Mouse (Mus musculus): ENCODE measurements around the gene Spats2l.
A peak's percentile ranks its signal among the peaks of the same experiment; 100 is the strongest.

The Spats2l gene

DNA sequence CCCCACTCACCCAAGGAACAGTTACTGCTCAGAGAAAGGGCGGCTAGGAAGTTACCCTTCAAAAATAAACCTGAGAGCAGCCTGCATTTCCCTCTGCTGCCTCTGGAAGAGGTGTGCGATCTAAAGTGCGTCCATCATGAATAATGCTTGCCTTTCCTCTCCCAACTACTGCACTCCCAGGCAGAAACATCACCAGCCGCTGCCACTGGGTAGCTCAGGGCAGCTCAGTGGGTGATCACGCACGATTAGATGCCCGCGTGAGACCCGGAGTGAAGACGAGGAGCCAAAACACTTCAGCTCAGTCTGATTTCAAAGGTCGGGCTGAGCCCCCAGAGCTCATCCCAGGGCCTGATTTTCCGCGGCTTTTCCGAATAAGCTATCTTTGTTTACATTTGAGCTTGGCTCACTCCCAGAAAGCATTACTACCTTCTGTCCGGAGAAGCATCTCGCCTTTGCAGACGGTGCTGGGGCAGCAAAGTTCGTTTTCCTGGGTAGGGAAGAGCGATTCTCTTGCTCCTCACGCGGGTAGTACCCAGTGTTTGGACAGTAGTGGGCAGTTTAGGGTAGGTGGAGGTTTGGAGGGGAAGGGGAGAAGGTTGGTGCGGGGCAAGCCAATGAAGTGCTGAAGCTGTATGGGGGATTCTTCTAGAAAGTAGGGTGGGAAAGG is at the start of gene Spats2l:
TSS of gene Spats2l (plus strand) at position 162 of the 667 bp plus-strand sequence.
- peak; percentile 53; the same call in 1 of the 2 replicates for ATAC-seq (ENCODE audit: insufficient number of reproducible peaks, low FRiP score, low TSS enrichment)

DNA sequence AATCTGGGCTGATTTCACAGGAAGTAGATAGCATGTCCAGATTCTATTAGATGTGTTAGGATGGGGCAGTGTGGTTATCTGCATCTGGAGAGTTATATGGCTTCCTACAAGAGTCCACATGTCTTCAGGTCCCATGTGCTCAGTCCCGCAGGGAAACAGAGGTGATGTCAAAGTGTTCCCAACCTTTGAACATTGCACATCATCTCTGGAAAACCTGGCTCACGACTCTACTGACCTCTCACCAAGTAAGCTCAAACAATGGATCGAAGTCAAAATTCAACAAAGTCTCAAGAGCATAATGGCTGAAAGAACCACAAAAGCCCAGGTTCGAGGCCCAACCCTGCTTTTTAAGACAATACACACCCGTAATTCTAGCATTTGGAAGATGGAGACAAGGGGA is 48.7 kb upstream of the Spats2l start:
- ATAC-seq (ENCODE audit: insufficient number of reproducible peaks, low FRiP score, low TSS enrichment), result no peak

DNA sequence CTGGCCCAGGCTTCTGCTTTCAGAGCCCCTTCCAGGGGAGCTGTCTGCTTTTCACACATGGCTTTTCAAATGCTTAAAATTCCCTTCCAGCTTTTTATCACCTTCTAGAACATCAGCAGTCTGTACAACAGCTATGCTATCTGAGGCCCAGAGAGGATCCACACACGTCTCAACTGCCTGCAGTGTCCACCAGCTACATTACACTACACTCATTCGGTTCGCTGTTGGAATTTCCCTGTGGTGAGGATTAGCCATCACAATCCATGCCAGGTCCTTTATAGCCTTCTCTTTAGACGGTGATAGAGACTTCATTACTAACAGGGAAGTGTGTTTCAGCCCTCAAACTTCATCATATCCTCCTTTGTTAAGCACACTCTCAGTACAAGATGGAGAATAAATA is 38.1 kb upstream of the Spats2l start:
- no peak for ATAC-seq (ENCODE audit: insufficient number of reproducible peaks, low FRiP score, low TSS enrichment)

DNA sequence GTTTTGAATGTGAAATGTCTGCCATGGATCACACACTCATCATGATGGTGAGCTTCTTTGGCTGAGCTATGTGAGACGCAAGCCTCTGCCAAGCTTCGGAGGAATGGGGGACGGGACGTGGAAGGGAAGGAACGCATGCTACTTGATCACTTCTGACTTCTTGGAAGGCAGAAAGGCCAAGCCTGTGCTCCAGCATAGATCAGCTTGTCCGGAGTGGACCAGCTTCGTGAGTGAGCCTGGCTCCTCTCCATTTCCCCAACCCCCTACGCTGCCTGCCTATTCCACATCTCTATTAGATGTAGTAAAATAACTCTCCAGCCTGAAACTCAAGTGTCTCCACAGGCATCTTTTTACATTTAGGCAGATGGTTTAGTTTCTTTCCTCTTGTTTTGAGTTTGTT is 32.2 kb upstream of the Spats2l start:
- no peak for ATAC-seq (ENCODE audit: insufficient number of reproducible peaks, low FRiP score, low TSS enrichment)

DNA sequence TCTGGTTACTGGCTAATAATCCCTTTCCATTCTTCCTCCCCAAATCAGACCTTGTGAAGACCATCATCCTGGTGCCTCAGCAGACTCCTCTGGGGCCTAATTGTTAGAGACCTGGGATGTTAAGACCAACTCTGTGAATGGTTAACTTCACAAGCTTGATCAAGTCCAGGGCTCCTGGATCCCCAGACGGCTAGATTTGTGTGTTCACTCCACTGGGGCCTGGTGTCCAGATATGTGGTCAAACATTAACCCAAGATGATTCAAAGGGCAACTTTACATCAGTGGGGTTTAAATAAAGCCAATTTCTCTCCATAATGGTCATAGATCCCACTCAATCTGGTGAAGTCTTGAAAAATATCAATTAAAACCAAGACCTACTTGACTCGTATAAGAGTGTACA is 31.7 kb upstream of the Spats2l start:
- ATAC-seq (ENCODE audit: insufficient number of reproducible peaks, low FRiP score, low TSS enrichment), result no peak

DNA sequence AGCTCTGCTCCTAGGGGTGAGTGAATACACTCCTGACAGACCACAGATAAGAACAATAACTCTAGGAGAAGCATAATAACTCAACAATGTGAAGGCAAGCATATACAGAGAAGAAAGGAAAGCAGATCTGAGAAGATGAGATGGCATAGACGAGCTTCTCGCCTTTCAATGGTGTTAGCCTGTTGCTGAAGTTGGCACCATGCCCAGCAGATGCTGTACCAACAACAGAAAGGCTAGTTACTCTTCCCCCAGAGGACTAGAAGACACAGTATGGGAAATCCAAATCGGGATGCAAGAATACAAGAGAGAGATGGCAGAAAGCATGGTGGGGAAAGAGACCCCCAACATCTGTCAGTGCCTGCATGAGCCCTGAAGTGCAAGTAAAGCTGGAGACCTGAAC is 22.2 kb upstream of the Spats2l start:
- ATAC-seq (ENCODE audit: insufficient number of reproducible peaks, low FRiP score, low TSS enrichment), result no peak

DNA sequence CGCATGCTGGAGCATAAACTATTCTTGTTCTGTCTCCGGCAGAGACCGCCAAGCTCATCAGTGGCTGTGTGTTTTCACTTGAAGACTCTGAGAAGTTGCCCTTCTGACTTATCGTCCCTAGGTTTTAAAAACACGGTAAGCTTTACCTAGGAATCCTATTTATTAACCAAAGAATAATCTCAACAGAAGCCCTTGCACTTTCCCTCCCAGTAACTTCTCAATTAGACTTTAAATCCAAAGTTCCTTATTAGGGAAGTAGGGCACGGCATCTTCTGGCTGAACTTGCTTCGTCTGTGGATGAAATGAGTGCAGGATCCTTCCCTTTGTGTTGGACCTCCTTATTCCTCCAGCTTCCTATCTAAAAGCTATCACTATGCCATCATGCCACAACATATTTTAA is 7.6 kb upstream of the Spats2l start:
- ATAC-seq (ENCODE audit: insufficient number of reproducible peaks, low FRiP score, low TSS enrichment), result no peak

DNA sequence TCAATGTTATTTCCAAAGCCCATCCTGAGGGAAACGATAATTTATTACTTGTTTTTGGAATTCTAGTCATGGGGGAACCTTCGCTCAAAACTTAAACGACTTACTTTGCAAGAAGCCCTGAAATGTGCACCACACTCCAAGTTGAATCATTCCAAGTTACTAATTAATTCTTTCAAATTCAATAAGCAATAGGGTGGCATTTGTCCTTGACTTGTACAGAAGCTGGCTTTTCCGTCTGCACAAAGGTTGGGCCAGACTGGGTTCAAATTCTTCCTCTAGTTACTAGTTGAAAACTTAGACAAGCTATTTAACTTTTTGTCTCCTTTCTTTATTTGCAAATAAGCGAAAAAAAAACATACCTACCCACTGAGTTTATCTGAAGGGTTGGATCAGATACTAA is 636 bp upstream of the Spats2l start:
- ATAC-seq (ENCODE audit: insufficient number of reproducible peaks, low FRiP score, low TSS enrichment), result no peak

DNA sequence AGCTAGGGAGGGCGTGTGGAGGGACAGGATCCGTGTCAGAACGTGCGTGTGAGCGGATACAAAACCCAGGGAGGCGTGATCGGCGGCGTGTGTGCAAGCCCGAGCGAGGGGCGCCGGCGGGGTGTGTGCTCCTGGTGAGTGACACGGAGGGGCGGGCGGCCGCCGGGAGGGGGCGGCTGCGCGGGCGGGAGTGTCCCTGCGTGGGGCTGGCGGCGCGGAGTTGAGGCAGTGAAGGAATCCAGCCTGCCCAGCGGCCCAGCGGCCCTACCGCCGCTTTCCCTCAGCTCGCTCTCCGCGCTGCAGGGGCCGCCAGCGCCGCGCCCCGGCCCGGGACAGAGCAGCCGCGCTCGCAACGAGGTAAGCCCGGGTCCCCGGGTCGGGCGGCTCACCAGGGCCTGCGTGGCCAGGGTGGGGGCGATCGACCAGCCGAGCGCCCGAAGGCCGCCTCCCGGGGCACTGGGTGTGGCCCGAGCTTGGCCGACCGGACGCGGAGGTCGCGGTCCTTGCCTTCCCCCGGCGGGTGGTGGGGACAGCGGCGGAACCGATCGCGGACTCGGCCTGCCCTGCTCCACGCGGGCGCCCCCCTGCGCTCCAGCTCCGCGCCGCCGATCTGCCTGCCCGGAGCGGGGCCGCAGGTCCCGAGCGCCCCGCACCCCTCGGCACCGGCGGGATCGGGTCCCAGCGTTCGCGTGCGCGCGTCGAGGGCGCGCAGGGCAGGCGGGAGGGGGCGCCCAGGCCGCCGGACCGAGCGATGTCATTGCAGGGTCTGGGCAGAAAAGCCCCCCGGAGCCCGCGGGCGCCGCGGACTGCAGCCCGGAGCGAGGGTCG is 920 bp downstream of the Spats2l start:
- peak; percentile 42 for ATAC-seq (ENCODE audit: insufficient number of reproducible peaks, low FRiP score, low TSS enrichment)

DNA sequence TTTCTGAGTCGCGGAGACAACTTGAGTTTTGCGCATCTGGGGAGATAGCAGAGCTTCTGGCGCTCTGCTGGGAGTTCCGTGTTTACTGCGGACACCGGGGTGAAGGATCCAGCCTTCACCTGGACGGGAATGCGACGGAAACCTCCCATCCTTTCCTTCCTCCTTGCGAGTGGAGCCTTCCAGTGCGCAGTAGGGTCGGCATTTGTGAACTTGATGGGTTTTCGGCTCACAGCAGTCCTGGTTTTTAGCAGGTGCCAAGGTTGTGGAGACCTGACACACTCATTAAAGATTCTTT is 1.5 kb downstream of the Spats2l start:
- ATAC-seq (ENCODE audit: insufficient number of reproducible peaks, low FRiP score, low TSS enrichment), result no peak

DNA sequence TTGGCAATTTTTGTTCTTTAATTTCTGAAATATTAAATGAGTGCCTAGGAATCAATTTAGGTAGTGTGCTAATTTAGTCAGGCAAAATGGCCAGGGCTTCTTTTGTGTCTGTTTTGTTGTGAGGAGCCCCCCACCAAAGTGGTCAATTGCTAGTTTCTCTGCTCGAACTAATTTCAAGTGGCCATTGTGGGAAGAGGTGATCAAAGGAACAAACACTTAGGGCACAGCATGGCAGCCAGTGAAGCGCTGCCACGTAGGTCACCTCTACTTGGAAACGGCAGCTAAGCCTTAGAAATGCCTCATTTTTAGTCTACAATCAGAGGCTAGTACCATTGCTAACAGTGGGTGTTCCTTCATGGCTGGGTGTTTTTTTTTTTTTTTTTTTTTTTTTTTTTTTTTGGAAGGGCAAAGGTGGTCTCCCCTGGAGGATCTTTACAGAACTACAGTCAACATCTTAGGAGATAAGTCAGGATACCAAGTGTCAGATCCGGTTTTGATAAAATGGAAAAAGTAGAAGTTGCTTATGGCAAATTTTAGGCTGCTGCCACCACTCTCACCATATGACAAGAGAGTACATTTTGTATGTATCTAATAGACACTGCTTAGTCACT is 2.8 kb downstream of the Spats2l start:
- ATAC-seq (ENCODE audit: insufficient number of reproducible peaks, low FRiP score, low TSS enrichment), result no peak

DNA sequence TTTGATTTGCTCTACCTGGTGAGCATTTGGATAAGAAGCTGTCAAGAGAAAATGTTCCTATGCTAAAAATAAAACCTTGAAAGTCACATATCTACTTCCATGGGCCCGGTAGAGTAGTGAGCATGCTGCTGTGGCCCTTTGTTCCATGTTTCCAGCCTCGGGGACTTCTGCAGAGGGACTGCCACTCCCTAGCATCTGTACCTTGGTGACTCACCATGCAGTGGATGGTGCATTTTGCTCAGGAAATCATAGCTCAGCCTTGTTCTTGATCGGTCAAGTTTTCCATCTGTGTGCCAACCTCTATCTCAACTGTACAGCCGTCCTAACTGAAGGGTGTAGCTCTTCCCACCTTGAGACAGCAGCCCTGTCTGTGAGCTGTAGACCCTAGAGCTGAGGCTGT is 10.3 kb downstream of the Spats2l start:
- no peak for ATAC-seq (ENCODE audit: insufficient number of reproducible peaks, low FRiP score, low TSS enrichment)

DNA sequence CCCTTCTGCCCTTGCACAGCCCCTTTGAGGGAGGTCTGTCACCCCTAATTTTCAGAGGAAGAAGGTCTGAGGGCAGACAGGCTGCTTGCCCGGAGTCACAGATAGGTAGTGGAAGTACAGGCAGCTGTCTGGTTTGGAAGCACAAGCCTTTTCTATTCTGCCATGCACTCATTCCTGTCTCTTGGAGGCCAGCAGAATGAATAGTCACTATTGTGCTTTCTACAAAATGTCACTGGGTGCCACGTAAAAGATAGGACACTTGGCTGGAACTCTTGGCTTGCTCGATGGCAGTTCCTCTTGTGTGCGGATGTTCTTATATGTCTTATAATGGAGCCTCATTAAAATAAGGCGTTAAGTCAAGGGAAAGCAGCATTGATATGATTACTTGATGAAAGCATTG is 15.9 kb downstream of the Spats2l start:
- ATAC-seq (ENCODE audit: insufficient number of reproducible peaks, low FRiP score, low TSS enrichment), result no peak

DNA sequence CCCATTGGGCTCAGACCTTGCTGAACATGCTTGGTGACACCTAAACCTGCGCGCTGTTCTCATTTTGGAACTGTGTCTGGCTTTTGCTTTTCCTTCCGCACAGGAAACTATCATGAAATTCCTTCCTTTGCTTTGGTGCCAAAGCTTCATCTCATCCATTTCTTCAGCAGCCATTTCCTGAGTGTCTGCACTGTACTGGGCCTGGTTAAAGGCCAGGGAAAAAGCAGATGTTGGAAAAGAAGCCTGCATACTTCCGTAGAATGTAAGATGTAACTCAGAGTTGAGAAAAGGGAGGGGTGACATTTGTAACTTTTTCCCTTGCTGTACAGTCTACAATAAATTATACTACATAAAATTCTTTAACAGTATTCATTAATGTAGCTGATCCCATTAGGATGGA is 18.2 kb downstream of the Spats2l start:
- ATAC-seq (ENCODE audit: insufficient number of reproducible peaks, low FRiP score, low TSS enrichment), result no peak

DNA sequence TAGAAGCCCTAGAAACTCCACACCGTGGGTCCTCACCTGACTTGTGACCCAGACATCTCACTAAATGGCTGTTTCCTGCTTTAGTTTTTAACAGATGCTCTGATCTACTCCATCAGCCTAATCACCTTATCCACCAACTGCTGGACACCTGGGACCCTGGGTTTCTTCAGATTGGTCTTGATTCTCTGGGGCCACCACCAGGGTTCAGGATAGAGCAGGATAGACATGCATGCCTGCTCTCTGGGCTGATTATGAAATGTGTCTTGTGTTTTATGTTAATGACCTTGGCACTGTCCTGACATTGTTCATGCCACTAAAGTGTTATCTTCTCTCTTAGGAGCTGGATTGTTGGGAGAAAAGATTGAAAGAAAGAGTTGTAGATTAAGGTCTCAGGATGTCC is 21.9 kb downstream of the Spats2l start:
- no peak for ATAC-seq (ENCODE audit: insufficient number of reproducible peaks, low FRiP score, low TSS enrichment)

DNA sequence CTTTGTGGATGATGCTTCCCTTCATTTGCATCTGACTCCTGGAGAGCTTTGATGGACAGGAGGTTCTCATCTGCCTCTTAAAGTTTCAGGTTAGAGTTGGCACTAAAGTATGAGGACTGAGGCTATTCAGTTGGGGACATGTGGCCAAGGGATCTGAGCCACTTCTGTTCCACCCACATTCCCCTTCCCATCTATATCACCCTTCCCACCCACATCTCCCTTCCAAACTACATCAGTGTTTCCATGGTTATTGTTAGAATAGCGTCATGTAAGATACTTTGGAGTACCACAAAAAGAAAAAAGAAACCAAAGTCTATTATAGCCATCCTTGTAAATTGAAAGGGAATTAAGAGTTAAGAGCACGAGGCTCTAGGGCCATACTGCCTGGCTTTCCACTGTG is 25.4 kb downstream of the Spats2l start:
- no peak for ATAC-seq (ENCODE audit: insufficient number of reproducible peaks, low FRiP score, low TSS enrichment)

DNA sequence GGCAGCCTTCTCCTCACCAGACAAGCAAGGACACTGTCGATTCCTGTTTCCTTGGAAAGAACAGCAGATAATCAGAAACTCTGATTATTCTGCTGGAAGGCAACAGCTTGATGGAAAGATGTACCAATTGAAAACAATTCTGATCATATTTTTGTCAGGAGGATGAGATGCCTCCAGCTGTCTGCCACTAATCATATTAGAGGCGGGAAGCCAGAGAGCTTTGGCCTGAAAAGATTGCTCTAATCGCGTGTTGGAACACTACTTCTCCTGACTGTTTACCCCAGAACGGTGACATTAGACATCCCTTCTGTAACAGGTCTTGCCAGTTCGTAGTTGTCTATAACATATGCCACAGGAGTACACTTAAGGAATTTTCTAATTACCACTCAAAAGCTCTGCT is 26.9 kb downstream of the Spats2l start:
- ATAC-seq (ENCODE audit: insufficient number of reproducible peaks, low FRiP score, low TSS enrichment), result no peak

DNA sequence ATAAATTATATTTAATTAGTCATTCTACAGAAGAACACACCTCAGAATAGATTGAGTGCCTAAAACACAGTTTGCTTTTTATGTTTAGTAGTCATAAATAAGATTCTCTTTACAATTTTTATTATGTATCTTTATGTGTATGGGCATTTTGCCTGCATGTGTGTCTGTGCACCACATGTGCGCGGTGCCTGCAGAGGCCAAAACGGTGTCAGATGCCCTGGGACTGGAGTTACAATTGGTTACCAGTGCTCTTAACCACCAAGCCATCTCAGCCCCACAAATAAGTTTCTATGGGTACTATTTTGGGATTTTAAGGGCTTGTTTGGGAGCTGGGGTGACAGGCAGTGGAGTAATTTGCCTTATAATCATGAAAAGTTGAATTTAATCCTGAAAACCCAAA is 32.2 kb downstream of the Spats2l start:
- no peak for ATAC-seq (ENCODE audit: insufficient number of reproducible peaks, low FRiP score, low TSS enrichment)

DNA sequence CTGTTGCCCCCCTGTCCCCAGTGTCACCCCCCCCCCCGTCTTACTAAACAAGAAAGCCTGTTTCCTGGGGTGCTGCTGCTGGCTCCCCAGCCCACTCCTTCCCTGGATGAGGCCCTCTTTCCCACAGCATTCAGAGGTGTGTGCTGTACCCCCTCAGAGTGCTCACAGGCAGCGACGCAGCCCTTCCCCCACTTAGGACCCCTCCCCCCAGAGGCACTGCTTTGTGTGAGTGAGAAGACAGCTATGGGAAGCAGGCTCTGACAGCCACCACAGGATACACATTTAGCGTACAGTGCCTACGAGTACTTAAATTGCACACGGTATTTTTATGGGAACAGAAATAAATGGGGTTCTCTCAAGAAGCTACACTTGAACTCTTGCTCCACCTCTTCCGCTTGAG is 33.9 kb downstream of the Spats2l start:
- ATAC-seq (ENCODE audit: insufficient number of reproducible peaks, low FRiP score, low TSS enrichment), result no peak

DNA sequence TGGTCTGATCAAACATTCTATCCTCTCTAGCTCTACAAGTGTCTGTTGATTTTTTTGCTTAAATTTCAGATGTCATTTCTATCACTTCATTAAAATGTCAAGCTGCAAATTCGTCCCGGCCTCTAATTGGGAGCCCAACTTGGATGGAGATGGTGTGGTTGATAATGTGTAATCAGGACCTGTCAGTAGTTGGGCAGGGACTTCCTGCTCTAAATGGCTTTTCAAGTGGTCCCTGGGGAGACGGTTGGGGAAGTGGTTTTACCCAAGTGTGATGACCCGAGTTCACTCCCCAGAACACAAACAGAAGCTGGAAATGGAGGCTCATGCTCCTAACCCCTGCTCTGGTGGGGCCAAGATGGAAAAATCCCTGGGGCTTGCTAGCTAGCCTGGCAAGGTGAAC is 36.3 kb downstream of the Spats2l start:
- no peak for ATAC-seq (ENCODE audit: insufficient number of reproducible peaks, low FRiP score, low TSS enrichment)

DNA sequence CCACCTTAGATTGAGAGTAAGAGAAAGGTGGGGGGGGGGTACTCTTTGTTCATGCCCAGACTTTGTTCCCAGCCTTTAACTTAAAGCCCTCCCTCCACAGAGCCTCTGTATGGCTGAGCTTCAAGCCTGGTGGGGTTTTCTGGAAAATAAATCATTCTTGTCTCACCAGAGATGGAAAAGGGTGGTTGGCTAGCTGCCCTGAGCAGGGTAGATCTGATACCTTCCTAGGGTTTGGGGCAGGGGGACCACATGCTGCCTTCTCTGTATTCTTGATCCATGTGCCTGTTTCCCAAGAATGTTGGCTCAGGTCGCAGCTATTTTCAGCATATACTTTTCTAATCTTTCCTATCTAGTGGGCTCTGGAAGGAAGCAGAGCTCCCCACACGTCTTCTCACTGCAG is 43.1 kb downstream of the Spats2l start:
- ATAC-seq (ENCODE audit: insufficient number of reproducible peaks, low FRiP score, low TSS enrichment), result no peak
